Mouse (Mus musculus): ENCODE measurements around the gene Tdp1.

Tdp1 gene

DNA sequence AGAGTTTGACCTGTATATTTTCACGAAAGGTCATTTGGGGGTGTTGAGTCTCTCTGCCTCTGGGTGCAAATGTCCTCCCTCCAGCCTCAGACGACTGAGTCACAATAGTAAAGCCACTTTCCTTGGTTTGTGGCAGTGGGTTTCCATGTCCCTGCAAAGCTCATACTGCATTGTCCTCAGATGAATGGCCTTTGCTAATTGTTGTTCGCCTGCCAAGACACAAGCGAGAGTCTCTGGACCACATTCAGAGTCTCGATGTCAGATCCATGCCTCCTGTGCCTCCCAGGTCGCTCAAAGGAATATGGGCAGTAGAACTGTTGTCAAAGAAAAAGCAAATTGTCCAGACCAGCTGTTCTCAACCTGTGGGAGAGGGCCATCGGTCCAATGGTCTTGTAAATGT, 116.1 kb downstream of the Tdp1 start:
- no peak for DNase-seq (ENCODE audit: low read depth, low spot score)

GRCm38 (mm10) chr12:100001246-100001645, 116.9 kb downstream of the Tdp1 start:
- DNase-seq (ENCODE audit: low read depth, low spot score) = no peak

DNA sequence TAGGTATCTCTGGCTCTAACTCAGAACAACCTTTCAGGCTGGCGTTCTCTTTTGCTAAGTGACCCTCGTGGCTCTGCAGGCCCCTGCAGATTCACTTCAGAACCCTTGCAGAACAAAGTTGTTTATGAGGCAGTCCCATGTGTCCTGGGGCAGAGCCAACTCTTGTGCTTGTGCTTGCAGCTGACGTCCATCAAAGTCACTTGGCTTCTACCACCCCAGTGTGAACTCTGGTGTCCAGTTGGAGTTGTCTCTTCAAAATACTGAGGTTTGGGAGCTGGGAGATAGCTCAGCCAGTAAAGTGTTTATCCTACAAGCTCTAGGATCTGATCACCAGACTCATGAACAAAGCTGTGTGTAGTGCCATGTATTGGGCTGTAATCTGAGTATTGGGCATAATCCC, 117.6 kb downstream of the Tdp1 start:
- no peak for DNase-seq (ENCODE audit: low read depth, low spot score)

DNA sequence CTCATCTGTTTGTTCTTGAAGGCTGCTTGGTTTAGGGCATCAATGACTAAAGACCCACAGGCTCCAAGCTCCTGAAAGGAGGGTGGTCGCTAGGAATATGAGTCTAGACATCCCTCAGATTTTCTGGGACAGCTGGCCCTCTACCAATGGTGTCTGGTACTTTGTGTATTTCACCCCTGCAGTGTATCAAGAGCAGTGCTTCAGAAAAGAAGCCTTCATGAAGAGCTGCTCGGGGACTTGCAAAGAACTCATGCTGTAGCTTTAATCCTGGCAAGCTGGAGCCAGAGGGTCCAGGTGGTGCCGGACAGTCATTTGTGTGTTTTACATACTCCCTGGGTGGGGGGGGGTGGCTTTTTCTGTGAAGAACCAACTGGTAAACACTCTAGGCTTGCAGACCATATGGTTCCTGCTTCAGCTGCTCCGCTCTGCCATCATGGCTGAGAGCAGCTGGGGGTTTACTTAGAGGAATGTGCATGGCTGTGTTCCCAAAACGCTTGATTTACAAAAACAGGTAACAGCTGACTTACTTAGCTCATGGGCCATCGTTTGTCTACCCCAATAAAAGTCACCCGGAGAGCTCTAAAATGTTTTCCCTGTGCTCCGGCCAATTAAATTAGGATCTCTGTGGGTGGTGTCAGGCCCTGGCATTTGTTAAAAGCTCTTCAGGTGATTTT, 118.7 kb downstream of the Tdp1 start:
- no peak for DNase-seq (ENCODE audit: low read depth, low spot score)
